Mouse (Mus musculus): Measurements from ENCODE around the gene Zfp217.

- TF ChIP-seq CTCF (IDR thresholded peaks at IDR 0.05; ENCODE audit: borderline replicate concordance, control insufficient read depth, extremely low read depth, insufficient read depth, low read length, poor library complexity), result no peak
- no peak for TF ChIP-seq POLR2A (IDR thresholded peaks at IDR 0.05; ENCODE audit: control insufficient read depth, extremely low read depth, insufficient read depth, low read length, poor library complexity)
These were observed 6.4 kb downstream of the Zfp217 start for GRCm38 (mm10) chr2:170141481-170141880.
